Mouse (Mus musculus) forebrain, embryonic 13.5 days (tissue): ENCODE data around the gene Cramp1l. TPM values are rescaled to one million over a fixed set of nuclear protein-coding genes. Genes with fewer than 3 reads are reported as not detected.

ENCODE experiments used
- ATAC-seq: fragments of 200-750 bp; cut with Nextera tagmentation; 2 replicates; pipeline ENCODE4 v1.8.0; 2017
- H3K27ac ChIP-seq: fragments of 300-500 bp; sonication (generic); 2 replicates; pipeline ENCODE4 v1.5.1; 2015; ENCODE audit warnings: inconsistent platforms, mild to moderate bottlenecking, moderate library complexity
- H3K27me3 ChIP-seq: fragments of 300-500 bp; sonication (generic); 2 replicates; pipeline ENCODE4 v1.6.1; 2015; ENCODE audit warnings: mild to moderate bottlenecking, inconsistent platforms
- H3K36me3 ChIP-seq: fragments of 300-500 bp; sonication (generic); 2 replicates; pipeline ENCODE4 v1.6.1; 2015; ENCODE audit warnings: mild to moderate bottlenecking, inconsistent platforms; ENCODE audit not compliant: poor library complexity, severe bottlenecking
- H3K4me1 ChIP-seq: fragments of 300-500 bp; sonication (generic); 2 replicates; pipeline ENCODE4 v1.6.1; 2015; ENCODE audit warnings: inconsistent platforms
- H3K4me2 ChIP-seq: fragments of 300-500 bp; sonication (generic); 2 replicates; pipeline ENCODE4 v1.6.1; 2015; ENCODE audit warnings: inconsistent platforms, mild to moderate bottlenecking, moderate library complexity
- H3K4me3 ChIP-seq: fragments of 300-500 bp; sonication (generic); 2 replicates; pipeline ENCODE4 v1.5.1; 2015; ENCODE audit warnings: mild to moderate bottlenecking, inconsistent platforms
- H3K9ac ChIP-seq: fragments of 300-500 bp; sonication (generic); 2 replicates; pipeline ENCODE4 v1.6.1; 2015; ENCODE audit warnings: mild to moderate bottlenecking, inconsistent platforms
- H3K9me3 ChIP-seq: fragments of 300-500 bp; sonication (generic); replicated peaks from 2 replicates; pipeline ENCODE4 v1.6.1; 2016; ENCODE audit warnings: inconsistent platforms
- WGBS: fragments of 180-500 bp; shearing (Covaris S2); methylation state at CpG from one replicate; pipeline ENCODE4 v1.1.7; 2015; 5-methylcytosine and 5-hydroxymethylcytosine counted together
- polyA plus RNA-seq: library from polyadenylated mRNA; unstranded; fragments of >200 nt; fragmentation: Nextera tagmentation; extraction: Ambion mirVana; gene quantifications from 2 replicates; pipeline ENCODE4 v1.2.1, GENCODE M21; 2015

The Cramp1l gene
- polyA plus RNA-seq = 7.9 and 8.3 TPM in 2 replicates

- no peaks in the 10 kb centered on the region for H3K9me3 ChIP-seq
- peak within 1 kb of the TSS; percentile 94 for H3K4me2 ChIP-seq
- peaks cover 27% of the 10 kb centered on the region for H3K4me1 ChIP-seq
- H3K36me3 ChIP-seq = peaks cover 35% of the 10 kb centered on the region
- peak within 1 kb of the TSS; percentile 85 for H3K27ac ChIP-seq
- ATAC-seq = peak; percentile 99
- peak within 1 kb of the TSS; percentile 99 for H3K4me3 ChIP-seq
- WGBS = under 1% methylated on average over 60 of the region's 62 CpGs
- H3K9ac ChIP-seq = peak within 1 kb of the TSS; percentile 96
- H3K27me3 ChIP-seq = no peaks in the 10 kb centered on the region
Observed at GRCm38 (mm10) chr17:25015655-25016291, at the start of gene Cramp1l, which contains the start of gene Ift140. TSS of gene Cramp1l (minus strand) at chr17:25015788. TSS of gene Ift140 (plus strand) at chr17:25016085.

GRCm38 (mm10) chr17:25065189-25065588, 49.6 kb upstream of the Cramp1l start:
- 94% methylated on average over 3 of the region's 3 CpGs for WGBS
- Histone ChIP-seq H3K9ac (no peak overlapping the region), H3K4me1 (no peaks in the 10 kb centered on the region), H3K4me3 (no peak overlapping the region), H3K4me2 (no peak overlapping the region), H3K27ac (no peak overlapping the region), H3K9me3 (no peaks in the 10 kb centered on the region), H3K36me3 (peaks cover 35% of the 10 kb centered on the region), H3K27me3 (no peaks in the 10 kb centered on the region)
- ATAC-seq = no peak

- no peaks in the 10 kb centered on the region for H3K27me3 ChIP-seq
- no peaks in the 10 kb centered on the region for H3K4me1 ChIP-seq
- no peak for ATAC-seq
- no peak overlapping the region for H3K4me3 ChIP-seq
- H3K36me3 ChIP-seq = peaks cover 42% of the 10 kb centered on the region
- no peak overlapping the region for H3K4me2 ChIP-seq
- no peak overlapping the region for H3K9ac ChIP-seq
- 82% methylated on average over 9 of the region's 9 CpGs for WGBS
- H3K9me3 ChIP-seq = no peaks in the 10 kb centered on the region
- no peak overlapping the region for H3K27ac ChIP-seq
Observed at GRCm38 (mm10) chr17:25064351-25064750, 48.8 kb upstream of the Cramp1l start.

GRCm38 (mm10) chr17:25063872-25064271, 48.3 kb upstream of the Cramp1l start:
- Histone ChIP-seq H3K9me3 (no peaks in the 10 kb centered on the region), H3K4me3 (no peak overlapping the region), H3K27ac (no peak overlapping the region), H3K4me1 (no peaks in the 10 kb centered on the region), H3K9ac (no peak overlapping the region), H3K27me3 (no peaks in the 10 kb centered on the region), H3K4me2 (no peak overlapping the region), H3K36me3 (peaks cover 43% of the 10 kb centered on the region)
- WGBS = 86% methylated on average over 12 of the region's 12 CpGs
- ATAC-seq = no peak

GRCm38 (mm10) chr17:25063261-25063660, 47.7 kb upstream of the Cramp1l start:
- Histone ChIP-seq H3K9ac (no peak overlapping the region), H3K27ac (no peak overlapping the region), H3K4me3 (no peak overlapping the region), H3K9me3 (no peaks in the 10 kb centered on the region), H3K27me3 (no peaks in the 10 kb centered on the region), H3K4me1 (no peaks in the 10 kb centered on the region), H3K4me2 (no peak overlapping the region), H3K36me3 (peaks cover 45% of the 10 kb centered on the region)
- 76% methylated on average over 4 of the region's 4 CpGs for WGBS
- ATAC-seq = no peak

GRCm38 (mm10) chr17:25057041-25057440, 41.5 kb upstream of the Cramp1l start:
- no peak for ATAC-seq
- H3K4me1 ChIP-seq = no peaks in the 10 kb centered on the region
- no peak overlapping the region for H3K4me2 ChIP-seq
- WGBS = 93% methylated on average over 6 of the region's 6 CpGs
- no peaks in the 10 kb centered on the region for H3K27me3 ChIP-seq
- H3K36me3 ChIP-seq = peaks cover 78% of the 10 kb centered on the region
- no peak overlapping the region for H3K4me3 ChIP-seq
- H3K9me3 ChIP-seq = no peaks in the 10 kb centered on the region
- H3K27ac ChIP-seq = no peak overlapping the region
- H3K9ac ChIP-seq = no peak overlapping the region

GRCm38 (mm10) chr17:25053274-25053673, 37.7 kb upstream of the Cramp1l start:
- Histone ChIP-seq H3K9me3 (no peaks in the 10 kb centered on the region), H3K4me2 (no peak overlapping the region), H3K36me3 (peaks cover 78% of the 10 kb centered on the region), H3K27me3 (no peaks in the 10 kb centered on the region), H3K27ac (no peak overlapping the region), H3K9ac (no peak overlapping the region), H3K4me1 (no peaks in the 10 kb centered on the region), H3K4me3 (no peak overlapping the region)
- 86% methylated on average over 9 of the region's 9 CpGs for WGBS
- ATAC-seq = no peak

GRCm38 (mm10) chr17:25047143-25047542, 31.6 kb upstream of the Cramp1l start:
- Histone ChIP-seq H3K36me3 (peaks cover 58% of the 10 kb centered on the region), H3K4me2 (no peak overlapping the region), H3K27me3 (no peaks in the 10 kb centered on the region), H3K9me3 (no peaks in the 10 kb centered on the region), H3K4me3 (no peak overlapping the region), H3K9ac (no peak overlapping the region), H3K4me1 (no peaks in the 10 kb centered on the region), H3K27ac (no peak overlapping the region)
- ATAC-seq = no peak
- 92% methylated on average over 6 of the region's 6 CpGs for WGBS

- Histone ChIP-seq H3K4me3 (no peak overlapping the region), H3K4me1 (no peaks in the 10 kb centered on the region), H3K36me3 (peaks cover 60% of the 10 kb centered on the region), H3K9me3 (no peaks in the 10 kb centered on the region), H3K27ac (no peak overlapping the region), H3K4me2 (no peak overlapping the region), H3K9ac (no peak overlapping the region), H3K27me3 (no peaks in the 10 kb centered on the region)
- no peak for ATAC-seq
- 87% methylated on average over 4 of the region's 4 CpGs for WGBS
Observed at GRCm38 (mm10) chr17:25045281-25045680, 29.7 kb upstream of the Cramp1l start.

GRCm38 (mm10) chr17:25044879-25045278, 29.3 kb upstream of the Cramp1l start:
- WGBS = 79% methylated on average over 7 of the region's 7 CpGs
- H3K27ac ChIP-seq = no peak overlapping the region
- H3K27me3 ChIP-seq = no peaks in the 10 kb centered on the region
- H3K4me1 ChIP-seq = no peaks in the 10 kb centered on the region
- no peak overlapping the region for H3K9ac ChIP-seq
- H3K4me3 ChIP-seq = no peak overlapping the region
- peaks cover 59% of the 10 kb centered on the region for H3K36me3 ChIP-seq
- no peaks in the 10 kb centered on the region for H3K9me3 ChIP-seq
- no peak for ATAC-seq
- no peak overlapping the region for H3K4me2 ChIP-seq

GRCm38 (mm10) chr17:25036183-25036582, 20.6 kb upstream of the Cramp1l start:
- Histone ChIP-seq H3K9me3 (no peaks in the 10 kb centered on the region), H3K27ac (no peak overlapping the region), H3K4me3 (no peak overlapping the region), H3K27me3 (no peaks in the 10 kb centered on the region), H3K9ac (no peak overlapping the region), H3K4me1 (no peaks in the 10 kb centered on the region), H3K36me3 (peaks cover 70% of the 10 kb centered on the region), H3K4me2 (no peak overlapping the region)
- ATAC-seq = no peak
- WGBS = 65% methylated on average over 4 of the region's 4 CpGs

- Histone ChIP-seq H3K4me2 (peak overlapping the region; percentile 94), H3K27ac (peak overlapping the region; percentile 82), H3K4me3 (peak overlapping the region; percentile 99), H3K9me3 (no peaks in the 10 kb centered on the region), H3K27me3 (no peaks in the 10 kb centered on the region), H3K4me1 (peaks cover 25% of the 10 kb centered on the region), H3K9ac (peak overlapping the region; percentile 84), H3K36me3 (peaks cover 30% of the 10 kb centered on the region)
- peak; percentile 87 for ATAC-seq
- under 1% methylated on average over 55 of the region's 55 CpGs for WGBS
Observed at GRCm38 (mm10) chr17:25016292-25017132, 924 bp upstream of the Cramp1l start.
